Mouse (Mus musculus): ENCODE measurements around the gene Kmt5a. TPM values are rescaled to one million over a fixed set of nuclear protein-coding genes. Genes with fewer than 3 reads are reported as not detected.

Gene Kmt5a
- polyA plus RNA-seq, 1 experiment from 2014 or later: 105 TPM

- Histone ChIP-seq H3K4me3 (replicated peaks) (no peak overlapping the region), H3K27me3 (replicated peaks) (no peaks in the 10 kb centered on the region), H3K4me2 (replicated peaks) (no peak overlapping the region), H3K36me3 (peaks cover 13% of the 10 kb centered on the region; the same call in 1 of the 2 replicates), H3K9ac (no peak overlapping the region), H3K9me3 (no peaks in the 10 kb centered on the region), H3K4me1 (replicated peaks) (peaks cover 9% of the 10 kb centered on the region), H3K27ac (no peak overlapping the region)
- no peak for ATAC-seq
- WGBS: 59% methylated on average over 12 of the region's 12 CpGs
These were observed 70.1 kb downstream of the Kmt5a start for GRCm38 (mm10) chr5:124509742-124510237.

- peaks cover 13% of the 10 kb centered on the region; the same call in 1 of the 2 replicates for H3K36me3 ChIP-seq
- 91% methylated on average over 10 of the region's 10 CpGs for WGBS
These were observed 70.9 kb downstream of the Kmt5a start for GRCm38 (mm10) chr5:124510536-124511050.

More at GRCm38 (mm10) chr5:124510536-124511050, 70.9 kb downstream of the Kmt5a start:
- Histone ChIP-seq H3K27ac (no peak overlapping the region), H3K4me1 (replicated peaks) (peaks cover 9% of the 10 kb centered on the region), H3K27me3 (replicated peaks) (no peaks in the 10 kb centered on the region), H3K9ac (no peak overlapping the region), H3K4me2 (replicated peaks) (no peak overlapping the region), H3K4me3 (replicated peaks) (no peak overlapping the region), H3K9me3 (no peaks in the 10 kb centered on the region)
- ATAC-seq: no peak

Other genes starting within 250 kb of the Kmt5a start
- gene Pitpnm2, start 190.2 kb upstream of the Kmt5a start, polyA plus RNA-seq (2015; fragmentation: Nextera tagmentation; extraction: Ambion mirVana): 3.1 and 3.8 TPM in 2 replicates
- 8.0 and 10.3 TPM in 2 replicates for gene Mphosph9, start 112.0 kb upstream of the Kmt5a start, polyA plus RNA-seq (2015; fragmentation: Nextera tagmentation; extraction: Ambion mirVana)
- 13.4 and 15.5 TPM in 2 replicates for gene 2810006K23Rik, start 111.8 kb upstream of the Kmt5a start, polyA plus RNA-seq (2015; fragmentation: Nextera tagmentation; extraction: Ambion mirVana)
- gene Cdk2ap1, start 76.8 kb upstream of the Kmt5a start, polyA plus RNA-seq (2015; fragmentation: Nextera tagmentation; extraction: Ambion mirVana): 69.0 and 118 TPM in 2 replicates
- gene Sbno1, start 13.9 kb upstream of the Kmt5a start, polyA plus RNA-seq (2015; fragmentation: Nextera tagmentation; extraction: Ambion mirVana): 78.6 and 90.3 TPM in 2 replicates
- 44.0 and 46.2 TPM in 2 replicates for gene Rilpl2, start 38.4 kb downstream of the Kmt5a start, polyA plus RNA-seq (2015; fragmentation: Nextera tagmentation; extraction: Ambion mirVana)
- gene Snrnp35, start 43.2 kb downstream of the Kmt5a start, polyA plus RNA-seq (2015; fragmentation: Nextera tagmentation; extraction: Ambion mirVana): 21.4 and 23.6 TPM in 2 replicates
- 10.3 and 11.9 TPM in 2 replicates for gene Rilpl1, start 91.5 kb downstream of the Kmt5a start, polyA plus RNA-seq (2015; fragmentation: Nextera tagmentation; extraction: Ambion mirVana)
- 642 and 660 TPM in 2 replicates for gene Tmed2, start 100.8 kb downstream of the Kmt5a start, polyA plus RNA-seq (2015; fragmentation: Nextera tagmentation; extraction: Ambion mirVana)
- gene Ddx55, start 112.9 kb downstream of the Kmt5a start, polyA plus RNA-seq (2015; fragmentation: Nextera tagmentation; extraction: Ambion mirVana): 13.9 and 15.9 TPM in 2 replicates
- 85.0 and 88.3 TPM in 2 replicates for gene Eif2b1, start 139.2 kb downstream of the Kmt5a start, polyA plus RNA-seq (2015; fragmentation: Nextera tagmentation; extraction: Ambion mirVana)
- gene Gtf2h3, start 139.2 kb downstream of the Kmt5a start, polyA plus RNA-seq (2015; fragmentation: Nextera tagmentation; extraction: Ambion mirVana): 50.6 and 57.6 TPM in 2 replicates
- gene Atp6v0a2, start 188.6 kb downstream of the Kmt5a start, polyA plus RNA-seq (2015; fragmentation: Nextera tagmentation; extraction: Ambion mirVana): 57.8 and 59.3 TPM in 2 replicates